Mouse (Mus musculus) heart, adult 2 months (tissue): ENCODE results near the gene Mapkbp1. TPM values are rescaled to one million over a fixed set of nuclear protein-coding genes. Genes with fewer than 3 reads are reported as not detected.

ENCODE experiments used
- DNase-seq, 2 experiments: peaks; one replicate each; pipeline ENCODE4 v3.0.0; 2021
- H3K27ac ChIP-seq: fragments of 200-600 bp; 2 replicates; pipeline ENCODE4 v1.8.1; 2022
- H3K27me3 ChIP-seq: fragments of 200-500 bp; 2 replicates; pipeline ENCODE4 v1.6.1; 2012; ENCODE audit warnings: mild to moderate bottlenecking, low read length, inconsistent platforms, mixed read lengths; ENCODE audit not compliant: control insufficient read depth, insufficient read depth
- H3K36me3 ChIP-seq: fragments of 200-500 bp; 2 replicates; pipeline ENCODE4 v1.6.1; 2012; ENCODE audit warnings: low read length, inconsistent platforms; ENCODE audit not compliant: control insufficient read depth, insufficient read depth
- H3K4me1 ChIP-seq: fragments of 200-500 bp; 2 replicates; pipeline ENCODE4 v1.6.1; 2011; ENCODE audit warnings: low read length; ENCODE audit not compliant: control insufficient read depth, insufficient read depth
- H3K4me3 ChIP-seq: fragments of 200-600 bp; 2 replicates; pipeline ENCODE4 v1.8.1; 2022
- H3K79me2 ChIP-seq: fragments of 200-500 bp; replicated peaks from 2 replicates; pipeline ENCODE4 v1.6.1; 2012; ENCODE audit warnings: mild to moderate bottlenecking, inconsistent platforms, low read length, moderate library complexity, mixed read lengths; ENCODE audit not compliant: control insufficient read depth, insufficient read depth
- H3K9ac ChIP-seq: fragments of 200-500 bp; 2 replicates; pipeline ENCODE4 v1.6.1; 2012; ENCODE audit warnings: low read depth, mild to moderate bottlenecking, control low read depth, inconsistent platforms, low read length, mixed read lengths
- CTCF ChIP-seq: fragments of 200-600 bp; IDR thresholded peaks from 2 replicates; pipeline ENCODE4 v1.8.1; 2022; ENCODE audit warnings: antibody characterized with exemption, mild to moderate bottlenecking, moderate library complexity
- EP300 ChIP-seq: fragments of 200-500 bp; IDR thresholded peaks from 2 replicates; pipeline ENCODE4 v1.6.1; 2011; ENCODE audit warnings: low read depth, low read length, control low read depth; ENCODE audit not compliant: insufficient read depth
- POLR2A ChIP-seq: fragments of 200-500 bp; IDR thresholded peaks from 2 replicates; pipeline ENCODE4 v1.6.1; 2011; ENCODE audit warnings: mild to moderate bottlenecking, low read depth, low read length, control low read depth; ENCODE audit not compliant: insufficient read depth
- WGBS: fragments of 180-500 bp; shearing (Covaris S2); methylation state at CpG from one replicate; pipeline ENCODE4 v1.1.7; 2018; 5-methylcytosine and 5-hydroxymethylcytosine counted together
- intact Hi-C: fragments of 180-260 bp; cut with DNase I; formaldehyde crosslinking; loops from one replicate; pipeline ENCODE4 v1.15.1; 2025
- long read RNA-seq: library from polyadenylated mRNA; stranded (forward); transcript quantifications from one replicate; pipeline ENCODE4 v2.0.0, GENCODE M21; 2021
- polyA plus RNA-seq: library from polyadenylated mRNA; depleted of rRNA; stranded (reverse); fragments of >200 nt; gene quantifications from 2 replicates; pipeline ENCODE4 v1.2.3, GENCODE M21; 2012; rRNA removed
- total RNA-seq, 2 experiments: library from RNA; stranded (reverse); gene quantifications; 2 replicates each; pipeline ENCODE4 v1.2.3; 2021

The Mapkbp1 gene
- total RNA-seq (1 to 10 TPM; 7.7 to 8.0 TPM), polyA plus RNA-seq (8.1 and 11.0 TPM in 2 replicates)
- long read RNA-seq, partial matches to known transcripts = 0 of 1 reads
- long read RNA-seq, other reads (novel, unspliced or antisense) = 1 of 1 reads

GRCm38 (mm10) chr2:119972537-119972879, at the start of gene Mapkbp1:
Mapkbp1 (plus strand) TSS chr2:119972699.
- 1% methylated on average over 19 of the region's 19 CpGs for WGBS
- Histone ChIP-seq H3K79me2 (no peaks in the 10 kb centered on the region; the same call in 1 of the 2 replicates), H3K36me3 (no peaks in the 10 kb centered on the region), H3K9ac (peak within 1 kb of the TSS; percentile 86), H3K4me1 (peaks cover 1% of the 10 kb centered on the region; the same call in 1 of the 2 replicates), H3K27me3 (no peaks in the 10 kb centered on the region), H3K27ac (peak within 1 kb of the TSS; percentile 77), H3K4me3 (peak within 1 kb of the TSS; percentile 86)
- DNase-seq = no peak
- TF ChIP-seq POLR2A (no peak), CTCF (no peak)
- intact Hi-C loops = loop anchor here (5.0 kb wide), 3 partner anchors 55 to 200 kb away; partner anchors contain the start of genes Gm28042 and Jmjd7

DNA sequence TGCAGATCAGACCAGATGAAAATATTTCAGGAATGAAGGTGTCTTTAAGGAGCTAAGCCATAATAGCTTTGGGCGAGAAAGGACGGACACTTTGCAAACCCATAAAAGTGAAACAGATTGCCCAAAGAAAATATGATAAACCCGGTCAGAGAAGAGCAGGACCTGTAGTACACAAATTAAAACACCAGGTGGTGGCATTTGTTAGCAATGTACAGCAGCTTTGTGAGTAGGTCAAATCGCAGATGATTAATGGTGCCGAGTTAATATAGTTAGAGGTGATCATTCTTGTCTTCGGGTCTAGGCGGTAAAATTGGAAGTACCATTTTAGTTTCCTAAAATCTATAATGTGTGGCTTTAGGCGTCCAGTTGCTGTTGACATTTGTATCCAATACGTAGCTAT, 1.9 kb upstream of the Mapkbp1 start:
- peak in 1 of 2 experiments; percentile 15 for DNase-seq
- no peak overlapping the region for H3K27ac ChIP-seq
- 24% methylated on average over 9 of the region's 9 CpGs for WGBS
- no peak overlapping the region for H3K4me3 ChIP-seq
- no peaks in the 10 kb centered on the region for H3K36me3 ChIP-seq
- no peaks in the 10 kb centered on the region for H3K79me2 ChIP-seq
- TF ChIP-seq EP300 = no peak
- no peak for TF ChIP-seq POLR2A
- peak; percentile 93 for TF ChIP-seq CTCF
- H3K9ac ChIP-seq = no peak overlapping the region
- no peaks in the 10 kb centered on the region for H3K27me3 ChIP-seq
- H3K4me1 ChIP-seq = peaks cover 1% of the 10 kb centered on the region; the same call in 1 of the 2 replicates
- intact Hi-C loops = loop anchor here (1.0 to 5.0 kb wide), 4 partner anchors 41 to 202 kb away; partner anchors contain the start of genes Gm28042 and Jmjd7

- H3K27ac ChIP-seq = no peak overlapping the region; the same call in 1 of the 2 replicates
- H3K9ac ChIP-seq = no peak overlapping the region
These were observed 1.2 kb upstream of the Mapkbp1 start for GRCm38 (mm10) chr2:119971316-119971715.

DNA sequence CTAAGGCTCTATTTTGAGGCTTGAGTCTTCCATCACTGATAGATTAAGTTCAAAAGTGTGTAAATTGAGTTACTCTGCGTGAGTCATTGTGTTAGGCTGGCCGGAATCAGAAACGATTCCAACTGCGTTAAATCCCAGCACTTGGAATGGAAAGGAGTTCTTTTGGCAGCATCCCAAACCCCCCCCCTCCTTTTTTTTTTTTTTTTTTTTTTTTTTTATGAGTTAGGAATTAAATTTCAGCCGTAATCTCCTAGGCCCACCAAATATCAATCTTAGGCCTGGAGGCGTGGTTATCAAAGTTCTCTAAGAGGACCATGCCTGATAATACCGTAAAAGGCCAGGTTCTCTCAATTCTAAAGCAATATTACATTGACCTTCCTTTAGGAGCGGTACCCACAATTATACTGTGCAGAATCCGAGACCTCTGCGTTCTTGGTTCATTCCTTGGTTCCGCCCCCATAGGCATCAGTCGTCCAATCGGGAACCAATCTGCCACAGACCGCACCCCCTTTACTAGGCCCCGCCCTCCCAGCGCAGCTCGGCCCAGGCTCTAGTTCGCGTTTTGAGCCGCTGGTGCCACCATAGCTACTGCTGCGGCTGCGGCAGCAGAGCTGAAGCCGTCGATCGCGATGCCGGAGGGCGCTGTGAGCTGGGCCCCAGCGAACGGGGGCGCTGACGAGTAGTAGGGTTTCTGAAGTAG, 512 bp upstream of the Mapkbp1 start:
- H3K79me2 ChIP-seq = no peaks in the 10 kb centered on the region; the same call in 1 of the 2 replicates
- intact Hi-C loops = loop anchor here (5.0 kb wide), 3 partner anchors 55 to 200 kb away; partner anchors contain the start of genes Gm28042 and Jmjd7
- peak overlapping the region; percentile 86 for H3K4me3 ChIP-seq
- TF ChIP-seq EP300 (0 out of 2 replicates have a peak, but pooled peaks have one; percentile 77), POLR2A (peak; percentile 91), CTCF (peak; percentile 65)
- peaks cover 1% of the 10 kb centered on the region; the same call in 1 of the 2 replicates for H3K4me1 ChIP-seq
- WGBS = 2% methylated on average over 32 of the region's 32 CpGs
- H3K27me3 ChIP-seq = no peaks in the 10 kb centered on the region
- H3K9ac ChIP-seq = peak overlapping the region; percentile 86
- DNase-seq = peak; percentile 97
- peak overlapping the region; percentile 77 for H3K27ac ChIP-seq
- H3K36me3 ChIP-seq = no peaks in the 10 kb centered on the region

More at GRCm38 (mm10) chr2:119971316-119971715, 1.2 kb upstream of the Mapkbp1 start:
- TF ChIP-seq POLR2A (no peak), EP300 (no peak), CTCF (no peak)
- H3K27me3 ChIP-seq = no peaks in the 10 kb centered on the region
- WGBS = 67% methylated on average over 3 of the region's 3 CpGs
- H3K36me3 ChIP-seq = no peaks in the 10 kb centered on the region
- intact Hi-C loops = loop anchor here (5.0 kb wide), 3 partner anchors 56 to 201 kb away; partner anchors contain the start of genes Gm28042 and Jmjd7
- no peaks in the 10 kb centered on the region; the same call in 1 of the 2 replicates for H3K79me2 ChIP-seq
- DNase-seq = no peak
- H3K4me3 ChIP-seq = no peak overlapping the region
- peaks cover 1% of the 10 kb centered on the region; the same call in 1 of the 2 replicates for H3K4me1 ChIP-seq

GRCm38 (mm10) chr2:119980343-119980986, 8.0 kb downstream of the Mapkbp1 start:
- no peak for TF ChIP-seq CTCF
- no peak for TF ChIP-seq EP300
- TF ChIP-seq POLR2A = no peak
- 88% methylated on average over 7 of the region's 7 CpGs for WGBS
- Histone ChIP-seq H3K27ac (no peak overlapping the region), H3K79me2 (no peaks in the 10 kb centered on the region; the same call in 1 of the 2 replicates), H3K9ac (no peak overlapping the region), H3K4me3 (no peak overlapping the region), H3K27me3 (no peaks in the 10 kb centered on the region), H3K4me1 (peaks cover 4% of the 10 kb centered on the region), H3K36me3 (peaks cover 2% of the 10 kb centered on the region; the same call in 1 of the 2 replicates)
- DNase-seq = no peak
- intact Hi-C loops = no loop called here
